Mouse (Mus musculus): ENCODE measurements around the gene Gm9857. TPM values are rescaled to one million over a fixed set of nuclear protein-coding genes. Genes with fewer than 3 reads are reported as not detected.

Gene Gm9857
- polyA plus RNA-seq, 1 experiment from 2014 or later = not detected

GRCm38 (mm10) chr3:108977340-108978030, 37.2 kb upstream of the Gm9857 start:
- H3K9me3 ChIP-seq (ENCODE audit: control insufficient read depth, low read length) = no peaks in the 10 kb centered on the region
- H3K27ac ChIP-seq (replicated peaks) = no peak overlapping the region
- no peaks in the 10 kb centered on the region for H3K4me1 ChIP-seq (replicated peaks; ENCODE audit: control insufficient read depth, insufficient read depth)
- ATAC-seq (ENCODE audit: low FRiP score, low TSS enrichment) (no peak), DNase-seq (ENCODE audit: low spot score) (no peak)
- WGBS = 94% methylated on average over 13 of the region's 13 CpGs
- no peak overlapping the region for H3K9ac ChIP-seq (ENCODE audit: low read length)
- peaks cover 20% of the 10 kb centered on the region for H3K36me3 ChIP-seq (ENCODE audit: control insufficient read depth, insufficient read depth, low read length)
- no peak overlapping the region for H3K4me3 ChIP-seq (ENCODE audit: low read depth, low read length)
- no peak overlapping the region for H3K4me2 ChIP-seq (replicated peaks; ENCODE audit: low read depth)
- TF ChIP-seq CTCF (IDR thresholded peaks at IDR 0.05; ENCODE audit: low read depth) = peak; percentile 60
- no peak for TF ChIP-seq EP300 (optimal IDR thresholded peaks at IDR 0.05)
- no peaks in the 10 kb centered on the region for H3K27me3 ChIP-seq (ENCODE audit: control insufficient read depth, insufficient read depth, low read length)

- no peak for DNase-seq (ENCODE audit: low spot score)
- ATAC-seq (ENCODE audit: low FRiP score, low TSS enrichment) = no peak
These were observed 34.8 kb upstream of the Gm9857 start for GRCm38 (mm10) chr3:108974920-108975485.

GRCm38 (mm10) chr3:108973980-108974660, 33.9 kb upstream of the Gm9857 start:
- Histone ChIP-seq H3K4me2 (replicated peaks; ENCODE audit: low read depth) (no peak overlapping the region), H3K9ac (ENCODE audit: low read length) (no peak overlapping the region), H3K4me3 (ENCODE audit: low read depth, low read length) (no peak overlapping the region), H3K27ac (replicated peaks) (no peak overlapping the region), H3K9me3 (ENCODE audit: control insufficient read depth, low read length) (no peaks in the 10 kb centered on the region), H3K36me3 (ENCODE audit: control insufficient read depth, insufficient read depth, low read length) (peaks cover 15% of the 10 kb centered on the region), H3K4me1 (replicated peaks; ENCODE audit: control insufficient read depth, insufficient read depth) (no peaks in the 10 kb centered on the region), H3K27me3 (ENCODE audit: control insufficient read depth, insufficient read depth, low read length) (no peaks in the 10 kb centered on the region)
- ATAC-seq (ENCODE audit: low FRiP score, low TSS enrichment) (no peak), DNase-seq (ENCODE audit: low spot score) (no peak)
- WGBS = 83% methylated on average over 13 of the region's 13 CpGs
- TF ChIP-seq EP300 (optimal IDR thresholded peaks at IDR 0.05) (no peak), CTCF (IDR thresholded peaks at IDR 0.05; ENCODE audit: low read depth) (no peak)

More at GRCm38 (mm10) chr3:108974920-108975485, 34.8 kb upstream of the Gm9857 start:
- no peaks in the 10 kb centered on the region for H3K9me3 ChIP-seq (ENCODE audit: control insufficient read depth, low read length)
- no peak overlapping the region for H3K27ac ChIP-seq (replicated peaks)
- 77% methylated on average over 15 of the region's 15 CpGs for WGBS
- H3K27me3 ChIP-seq (ENCODE audit: control insufficient read depth, insufficient read depth, low read length) = no peaks in the 10 kb centered on the region
- H3K36me3 ChIP-seq (ENCODE audit: control insufficient read depth, insufficient read depth, low read length) = peaks cover 17% of the 10 kb centered on the region
- no peak overlapping the region for H3K9ac ChIP-seq (ENCODE audit: low read length)
- no peaks in the 10 kb centered on the region for H3K4me1 ChIP-seq (replicated peaks; ENCODE audit: control insufficient read depth, insufficient read depth)
- no peak overlapping the region for H3K4me3 ChIP-seq (ENCODE audit: low read depth, low read length)
- H3K4me2 ChIP-seq (replicated peaks; ENCODE audit: low read depth) = no peak overlapping the region
- TF ChIP-seq CTCF (IDR thresholded peaks at IDR 0.05; ENCODE audit: low read depth) (no peak), EP300 (optimal IDR thresholded peaks at IDR 0.05) (no peak)

- ATAC-seq (ENCODE audit: low FRiP score, low TSS enrichment) (no peak), DNase-seq (ENCODE audit: low spot score) (no peak)
- Histone ChIP-seq H3K27ac (replicated peaks) (no peak overlapping the region), H3K9ac (ENCODE audit: low read length) (no peak overlapping the region), H3K4me2 (replicated peaks; ENCODE audit: low read depth) (no peak overlapping the region), H3K36me3 (ENCODE audit: control insufficient read depth, insufficient read depth, low read length) (no peaks in the 10 kb centered on the region), H3K4me3 (ENCODE audit: low read depth, low read length) (no peak overlapping the region), H3K27me3 (ENCODE audit: control insufficient read depth, insufficient read depth, low read length) (no peaks in the 10 kb centered on the region), H3K9me3 (ENCODE audit: control insufficient read depth, low read length) (no peaks in the 10 kb centered on the region), H3K4me1 (replicated peaks; ENCODE audit: control insufficient read depth, insufficient read depth) (no peaks in the 10 kb centered on the region)
- 95% methylated on average over 3 of the region's 3 CpGs for WGBS
- TF ChIP-seq CTCF (IDR thresholded peaks at IDR 0.05; ENCODE audit: low read depth) (no peak), EP300 (optimal IDR thresholded peaks at IDR 0.05) (no peak)
These were observed 25.8 kb upstream of the Gm9857 start for GRCm38 (mm10) chr3:108966051-108966450.

- Histone ChIP-seq H3K4me3 (ENCODE audit: low read depth, low read length) (no peak overlapping the region), H3K27me3 (ENCODE audit: control insufficient read depth, insufficient read depth, low read length) (no peaks in the 10 kb centered on the region), H3K4me1 (replicated peaks; ENCODE audit: control insufficient read depth, insufficient read depth) (no peaks in the 10 kb centered on the region), H3K27ac (replicated peaks) (no peak overlapping the region), H3K9ac (ENCODE audit: low read length) (no peak overlapping the region), H3K36me3 (ENCODE audit: control insufficient read depth, insufficient read depth, low read length) (no peaks in the 10 kb centered on the region), H3K4me2 (replicated peaks; ENCODE audit: low read depth) (no peak overlapping the region), H3K9me3 (ENCODE audit: control insufficient read depth, low read length) (no peaks in the 10 kb centered on the region)
- TF ChIP-seq EP300 (optimal IDR thresholded peaks at IDR 0.05) = no peak
- TF ChIP-seq CTCF (IDR thresholded peaks at IDR 0.05; ENCODE audit: low read depth) = peak; percentile 44
- DNase-seq (ENCODE audit: low spot score) (peak; percentile 32), ATAC-seq (ENCODE audit: low FRiP score, low TSS enrichment) (no peak)
- 75% methylated on average over 7 of the region's 7 CpGs for WGBS
These were observed 24.3 kb upstream of the Gm9857 start for GRCm38 (mm10) chr3:108964361-108965044.
